Mouse (Mus musculus): ENCODE measurements at regions not wholly inside any gene's neighbourhood (a gene's known extent, or its start where the extent isn't known, plus 50 kb on each side); places are given as distances from the start of the nearest gene placed in this dataset.
"Not testable (repeated sequence)": the region's sequence is repeated elsewhere in the genome, so short reads cannot be mapped to it uniquely, and the experiment has no call there.

- not testable (repeated sequence) for DNase-seq (ENCODE audit: low read depth, low spot score)
Measured at GRCm38 (mm10) chr6:13763636-13764035, 76.1 kb downstream of the Gpr85 start.

- no peak for DNase-seq (ENCODE audit: low read depth, low spot score)
Measured at GRCm38 (mm10) chr6:13759431-13759830, 80.3 kb downstream of the Gpr85 start.

GRCm38 (mm10) chr6:13758946-13759345 is 80.8 kb downstream of the Gpr85 start:
- peak; percentile 33 for DNase-seq (ENCODE audit: low read depth, low spot score)

- no peak for DNase-seq (ENCODE audit: low read depth, low spot score)
Measured at GRCm38 (mm10) chr6:13748931-13749638, 71.3 kb upstream of the Bmt2 start.

GRCm38 (mm10) chr6:13747969-13748368 is 70.2 kb upstream of the Bmt2 start:
- DNase-seq (ENCODE audit: low read depth, low spot score) = no peak

GRCm38 (mm10) chr6:13746577-13747482 is 69.1 kb upstream of the Bmt2 start:
- DNase-seq (ENCODE audit: low read depth, low spot score) = peak; percentile 8
